Mouse (Mus musculus) lung, postnatal 0 days (tissue): ENCODE measurements around the gene Neurod2.

ENCODE experiments used
- CTCF ChIP-seq: IDR thresholded peaks from 2 replicates; pipeline ENCODE4 v1.5.1; 2016; ENCODE audit warnings: antibody characterized with exemption, mild to moderate bottlenecking
- EP300 ChIP-seq: IDR thresholded peaks from 2 replicates; pipeline ENCODE4 v1.6.1; 2016; ENCODE audit warnings: antibody characterized with exemption, mild to moderate bottlenecking, control low read depth

DNA sequence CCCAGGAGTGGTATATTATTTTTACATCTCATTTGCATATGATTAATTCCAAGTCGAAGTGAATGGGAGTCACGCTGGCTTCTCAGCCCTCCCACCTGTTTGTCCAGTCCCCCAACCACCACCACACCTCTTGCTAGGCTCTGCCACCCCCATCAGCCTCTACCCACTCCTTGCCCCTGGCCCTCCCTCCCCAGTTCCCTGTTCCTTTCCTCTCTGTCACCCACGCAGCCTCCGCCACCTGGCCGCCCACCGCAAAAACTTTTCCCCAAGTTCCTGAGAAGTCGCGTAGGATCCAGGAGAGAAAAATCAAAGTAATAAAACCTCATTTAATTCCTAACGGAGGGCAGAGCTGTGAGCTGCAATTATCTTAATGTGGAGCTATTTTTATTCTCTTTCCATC, 16.7 kb upstream of the Neurod2 start:
- TF ChIP-seq CTCF: no peak
- TF ChIP-seq EP300: no peak
